Mouse (Mus musculus) lung, postnatal 0 days (tissue): ENCODE measurements at regions not wholly inside any gene's neighbourhood (a gene's known extent, or its start where the extent isn't known, plus 50 kb on each side); places are given as distances from the start of the nearest gene placed in this dataset.

Experiments
- CTCF ChIP-seq: IDR thresholded peaks from 2 replicates; pipeline ENCODE4 v1.5.1; 2016; ENCODE audit warnings: antibody characterized with exemption, mild to moderate bottlenecking
- EP300 ChIP-seq: IDR thresholded peaks from 2 replicates; pipeline ENCODE4 v1.6.1; 2016; ENCODE audit warnings: antibody characterized with exemption, mild to moderate bottlenecking, control low read depth

- no peak for TF ChIP-seq CTCF
- no peak for TF ChIP-seq EP300
Observed at GRCm38 (mm10) chr8:126159485-126159884, 138.9 kb upstream of the Slc35f3 start.
